In genomic region chr6:124472801-124473200, GRCm38 (mm10) we compare ENCODE assay signal across 10 mouse cellular contexts. TPM values are rescaled to one million over a fixed set of nuclear protein-coding genes. Genes with fewer than 3 reads are reported as not detected.
DNase-seq lines count a peak whose midpoint lies in the region; ATAC-seq and TF ChIP-seq lines count a peak whose summit lies in the region.
"Had no signal": no experiment of that assay in that cellular context is flagged by ENCODE, and none has a peak within 500 bp of the region (broad histone marks: within the 10 kb centered on the region; RNA-seq: fewer than 3 reads in every experiment).

No protein-coding gene starts in this region.

- peak overlapping the region; percentile 51 for H3K4me2 ChIP-seq in liver, embryonic 13.5 days
- H3K4me2 ChIP-seq in stomach, postnatal 0 days (replicated peaks; ENCODE audit: low read depth): no peak overlapping the region
- H3K4me2 ChIP-seq: embryonic facial prominence, embryonic 12.5 days; limb, embryonic 12.5 days had no signal

- H3K4me1 ChIP-seq in liver, embryonic 13.5 days (replicated peaks): peaks cover 57% of the 10 kb centered on the region
- no peaks in the 10 kb centered on the region for H3K4me1 ChIP-seq in stomach, postnatal 0 days (replicated peaks; ENCODE audit: control insufficient read depth, insufficient read depth)
- H3K4me1 ChIP-seq: embryonic facial prominence, embryonic 12.5 days; limb, embryonic 12.5 days had no signal

- H3K9me3 ChIP-seq in liver, embryonic 13.5 days (replicated peaks): no peaks in the 10 kb centered on the region
- H3K9me3 ChIP-seq in stomach, postnatal 0 days (ENCODE audit: control insufficient read depth, low read length): no peaks in the 10 kb centered on the region
- H3K9me3 ChIP-seq: embryonic facial prominence, embryonic 12.5 days; limb, embryonic 12.5 days had no signal

- H3K27ac ChIP-seq in liver, embryonic 13.5 days: peak overlapping the region; percentile 81
- H3K27ac ChIP-seq in stomach, postnatal 0 days (replicated peaks): no peak overlapping the region
- H3K27ac ChIP-seq: embryonic facial prominence, embryonic 12.5 days; limb, embryonic 12.5 days had no signal

- H3K36me3 ChIP-seq in liver, embryonic 13.5 days: no peaks in the 10 kb centered on the region
- no peaks in the 10 kb centered on the region for H3K36me3 ChIP-seq in stomach, postnatal 0 days (ENCODE audit: control insufficient read depth, insufficient read depth, low read length)
- H3K36me3 ChIP-seq: embryonic facial prominence, embryonic 12.5 days; limb, embryonic 12.5 days had no signal

- H3K4me3 ChIP-seq in liver, embryonic 13.5 days (replicated peaks): peak overlapping the region; percentile 29
- no peak overlapping the region for H3K4me3 ChIP-seq in stomach, postnatal 0 days (ENCODE audit: low read depth, low read length)
- H3K4me3 ChIP-seq: embryonic facial prominence, embryonic 12.5 days; limb, embryonic 12.5 days had no signal

- H3K9ac ChIP-seq in liver, embryonic 13.5 days: peak overlapping the region; percentile 31; the same call in 1 of the 2 replicates
- H3K9ac ChIP-seq in stomach, postnatal 0 days (ENCODE audit: low read length): no peak overlapping the region
- H3K9ac ChIP-seq: embryonic facial prominence, embryonic 12.5 days; limb, embryonic 12.5 days had no signal

- TF ChIP-seq EP300 in stomach, postnatal 0 days (optimal IDR thresholded peaks at IDR 0.05): no peak

- ATAC-seq in liver, embryonic 13.5 days (ENCODE audit: low read depth): peak; percentile 42
- ATAC-seq in stomach, postnatal 0 days (ENCODE audit: low FRiP score, low TSS enrichment): no peak

- TF ChIP-seq CTCF in stomach, postnatal 0 days (IDR thresholded peaks at IDR 0.05; ENCODE audit: low read depth): peak; percentile 73

- WGBS in liver, embryonic 13.5 days (ENCODE audit: insufficient replicate concordance): 15% methylated on average over 6 of the region's 6 CpGs
- 34% methylated on average over 6 of the region's 6 CpGs for WGBS in stomach, postnatal 0 days

- peak; percentile 67 for DNase-seq in gastrocnemius, postnatal 10 days
- DNase-seq in gastrocnemius, adult 8-10 months (ENCODE audit: low spot score in 2 of 2): no peak
- peak; percentile 20 for DNase-seq in spleen, adult 12 weeks (ENCODE audit: low spot score)
- no peak for DNase-seq in spleen, postnatal 36 days (ENCODE audit: low spot score in 2 of 2)
- DNase-seq in cerebellum, postnatal 10 days: peak; percentile 74 to 83
- DNase-seq in liver, embryonic 13.5 days: peak; percentile 56
- DNase-seq in stomach, postnatal 0 days (ENCODE audit: low spot score): peak; percentile 51
- DNase-seq in urinary bladder, postnatal 4 days (ENCODE audit: low spot score in 2 of 2): no peak

- no peaks in the 10 kb centered on the region for H3K27me3 ChIP-seq in liver, embryonic 13.5 days
- no peaks in the 10 kb centered on the region for H3K27me3 ChIP-seq in stomach, postnatal 0 days (ENCODE audit: control insufficient read depth, insufficient read depth, low read length)
- H3K27me3 ChIP-seq: embryonic facial prominence, embryonic 12.5 days; limb, embryonic 12.5 days had no signal

RNA-seq across cellular contexts. Expression of gene Clstn3, which starts 8.2 kb away (rescaled TPM):
- 1 to 10 TPM; 1.5 to 1.8 TPM for total RNA-seq in gastrocnemius, postnatal 10 days (2021)
- 1 to 10 TPM in 1 of 4 experiments, under 1 TPM in 3; 0.27 to 1.2 (median 0.48) TPM for total RNA-seq in gastrocnemius, adult 8-10 months (2022)
- 2.9 and 3.9 TPM in 2 replicates for polyA plus RNA-seq in liver, embryonic 13.5 days (2015; fragmentation: Nextera tagmentation; extraction: Ambion mirVana)
- polyA plus RNA-seq in stomach, postnatal 0 days (2015; fragmentation: Nextera tagmentation; extraction: Ambion mirVana): 1.2 and 1.5 TPM in 2 replicates

RNA-seq across cellular contexts. Expression of gene C1rl, which starts 20.1 kb away (rescaled TPM):
- total RNA-seq in gastrocnemius, postnatal 10 days (2021): 1 to 10 TPM in 1 of 2 experiments, under 1 TPM in 1; 0.82 to 1.2 TPM
- under 1 TPM in 3 of 4 experiments, not detected in 1; 0.34 to 0.51 (median 0.45) TPM for total RNA-seq in gastrocnemius, adult 8-10 months (2022)
- 6.1 and 7.0 TPM in 2 replicates for polyA plus RNA-seq in liver, embryonic 13.5 days (2015; fragmentation: Nextera tagmentation; extraction: Ambion mirVana)
- 1.4 and 1.6 TPM in 2 replicates for polyA plus RNA-seq in stomach, postnatal 0 days (2015; fragmentation: Nextera tagmentation; extraction: Ambion mirVana)

RNA-seq across cellular contexts. Expression of gene C1ra, which starts 39.4 kb away (rescaled TPM):
- total RNA-seq in gastrocnemius, postnatal 10 days (2021): 10 to 100 TPM; 19.4 to 19.7 TPM
- 1 to 10 TPM; 3.6 to 7.5 (median 5.5) TPM for total RNA-seq in gastrocnemius, adult 8-10 months (2022)
- polyA plus RNA-seq in liver, embryonic 13.5 days (2015; fragmentation: Nextera tagmentation; extraction: Ambion mirVana): 7.5 and 8.4 TPM in 2 replicates
- 15.0 and 15.1 TPM in 2 replicates for polyA plus RNA-seq in stomach, postnatal 0 days (2015; fragmentation: Nextera tagmentation; extraction: Ambion mirVana)

RNA-seq across cellular contexts. Expression of gene Pex5, which starts 57.9 kb away (rescaled TPM):
- total RNA-seq in gastrocnemius, postnatal 10 days (2021): 10 to 100 TPM; 25.8 to 28.3 TPM
- 10 to 100 TPM; 21.4 to 24.9 (median 22.9) TPM for total RNA-seq in gastrocnemius, adult 8-10 months (2022)
- polyA plus RNA-seq in liver, embryonic 13.5 days (2015; fragmentation: Nextera tagmentation; extraction: Ambion mirVana): 20.6 and 23.0 TPM in 2 replicates
- polyA plus RNA-seq in stomach, postnatal 0 days (2015; fragmentation: Nextera tagmentation; extraction: Ambion mirVana): 18.6 and 19.9 TPM in 2 replicates

Comparison
In these comparisons a context has a peak if more than half of its experiments do, and no peak if none do; other contexts are left out.
1. DNase-seq: peak in gastrocnemius, postnatal 10 days (single experiment), spleen, adult 12 weeks (single experiment), cerebellum, postnatal 10 days (2 of 2), liver, embryonic 13.5 days (single experiment) and stomach, postnatal 0 days (single experiment); none in gastrocnemius, adult 8-10 months (0 of 2), spleen, postnatal 36 days (0 of 2) and urinary bladder, postnatal 4 days (0 of 2).